9 mouse cellular contexts compared by ENCODE assay signal in the genomic region with DNA sequence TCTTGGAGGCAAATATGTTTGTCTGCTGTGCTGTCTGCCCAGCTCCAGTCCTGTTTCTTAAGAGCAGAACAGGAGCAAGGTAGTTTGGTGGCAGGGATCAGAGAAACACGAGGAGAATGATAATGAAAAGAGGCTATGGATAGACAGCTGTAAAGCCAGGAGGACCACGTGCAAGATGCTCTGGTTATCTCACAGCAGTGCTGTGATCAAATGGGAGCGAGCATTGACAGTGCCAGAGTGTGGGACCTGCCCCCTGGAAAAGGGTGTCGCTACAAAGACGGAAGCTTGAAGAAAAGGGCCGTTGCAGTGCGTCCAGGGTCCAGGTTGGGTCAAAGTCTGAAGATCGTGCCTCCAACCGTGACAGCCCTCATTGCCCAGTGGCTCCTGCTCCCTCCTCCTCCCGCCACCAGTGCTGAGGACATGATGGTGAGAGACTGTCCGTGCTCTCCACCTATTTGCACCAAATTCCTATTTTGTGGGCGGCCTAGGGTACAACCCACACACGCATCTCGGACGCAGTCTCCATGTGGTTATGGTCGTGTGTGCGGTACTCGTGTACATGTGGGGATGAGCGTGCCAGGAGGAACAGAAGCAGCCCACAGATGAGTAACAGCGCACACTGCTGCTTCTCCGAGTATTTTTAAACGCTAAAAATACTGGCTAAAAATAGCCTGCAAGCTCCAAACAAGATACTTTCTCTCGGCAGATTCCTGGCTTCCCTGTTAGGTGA. TPM values are rescaled to one million over a fixed set of nuclear protein-coding genes. Genes with fewer than 3 reads are reported as not detected.
DNase-seq lines count a peak whose midpoint lies in the region; ATAC-seq and TF ChIP-seq lines count a peak whose summit lies in the region.
"Had no signal": no experiment of that assay in that cellular context is flagged by ENCODE, and none has a peak within 500 bp of the region (broad histone marks: within the 10 kb centered on the region; RNA-seq: fewer than 3 reads in every experiment).

No protein-coding gene starts in this region.

- WGBS in heart, embryonic 14.5 days, result 4% methylated on average over 23 of the region's 23 CpGs
- 9% methylated on average over 23 of the region's 23 CpGs for WGBS in midbrain, embryonic 15.5 days

- ATAC-seq in heart, embryonic 14.5 days (ENCODE audit: insufficient number of reproducible peaks, insufficient read depth, low FRiP score, low read depth), result no peak
- no peak for ATAC-seq in midbrain, embryonic 15.5 days (replicated peaks)

- H3K36me3 ChIP-seq in heart, embryonic 14.5 days (ENCODE audit: control insufficient read depth, insufficient read depth, low read length), result no peaks in the 10 kb centered on the region
- H3K36me3 ChIP-seq in midbrain, embryonic 15.5 days (replicated peaks), result no peaks in the 10 kb centered on the region

- intact Hi-C loops in gastrocnemius, adult 2 months (cut with DNase I), result no loop called here
- intact Hi-C loops in gastrocnemius, postnatal 14 days (cut with DNase I; ENCODE audit: low total_unique reads), result no loop called here

- H3K4me3 ChIP-seq in gastrocnemius, adult 2 months, result peak overlapping the region; percentile 89
- peak overlapping the region; percentile 54; the same call in 1 of the 2 replicates for H3K4me3 ChIP-seq in brown adipose tissue, adult 24 weeks (ENCODE audit: insufficient read depth, low read depth, low read length)
- H3K4me3 ChIP-seq in heart, embryonic 14.5 days (ENCODE audit: control insufficient read depth in 1 of 2, insufficient read depth in 1 of 2, low read depth in 1 of 2, low read length in 2 of 2), result peak overlapping the region; percentile 72 to 75
- H3K4me3 ChIP-seq in midbrain, embryonic 15.5 days, result peak overlapping the region; percentile 53

- DNase-seq in gastrocnemius, adult 2 months, result peak; percentile 72
- DNase-seq in gastrocnemius, postnatal 14 days, result no peak
- DNase-seq in kidney, postnatal 25 days, result peak; percentile 83 to 95
- DNase-seq in urinary bladder, postnatal 25 days (ENCODE audit: low spot score), result no peak
- DNase-seq in c-Kit-positive CD71-positive TER-119-positive erythroid progenitor cells, embryonic 14.5 days (ENCODE audit: low spot score), result no peak

- H3K27me3 ChIP-seq in heart, embryonic 14.5 days (ENCODE audit: control insufficient read depth, insufficient read depth, low read length), result no peaks in the 10 kb centered on the region; the same call in 1 of the 2 replicates
- H3K27me3 ChIP-seq in midbrain, embryonic 15.5 days (replicated peaks), result peaks cover 44% of the 10 kb centered on the region

- peak overlapping the region; percentile 96 for H3K9ac ChIP-seq in heart, embryonic 14.5 days (ENCODE audit: low read length)
- no peak overlapping the region for H3K9ac ChIP-seq in midbrain, embryonic 15.5 days

- H3K27ac ChIP-seq in gastrocnemius, adult 2 months, result peak overlapping the region; percentile 97
- H3K27ac ChIP-seq in brown adipose tissue, adult 24 weeks (replicated peaks; ENCODE audit: low read depth, low read length), result no peak overlapping the region
- peak overlapping the region; percentile 93 to 94 for H3K27ac ChIP-seq in heart, embryonic 14.5 days (replicated peaks in 1 of 2; ENCODE audit: control insufficient read depth in 1 of 2, insufficient read depth in 1 of 2, low read depth in 2 of 2, low read length in 2 of 2)
- H3K27ac ChIP-seq in midbrain, embryonic 15.5 days, result no peak overlapping the region

- TF ChIP-seq CTCF in gastrocnemius, adult 2 months (IDR thresholded peaks at IDR 0.05), result no peak

- H3K9me3 ChIP-seq in heart, embryonic 14.5 days (ENCODE audit: control insufficient read depth, low read length), result no peaks in the 10 kb centered on the region
- no peaks in the 10 kb centered on the region for H3K9me3 ChIP-seq in midbrain, embryonic 15.5 days

- peaks cover 7% of the 10 kb centered on the region for H3K4me1 ChIP-seq in brown adipose tissue, adult 24 weeks (ENCODE audit: control insufficient read depth, insufficient read depth, insufficient read length, low read length)
- H3K4me1 ChIP-seq in heart, embryonic 14.5 days (ENCODE audit: control insufficient read depth in 2 of 2, insufficient read depth in 2 of 2, low read length in 2 of 2), result peaks cover 46 to 75% of the 10 kb centered on the region in 2 experiments
- H3K4me1 ChIP-seq in midbrain, embryonic 15.5 days, result peaks cover 33% of the 10 kb centered on the region

- H3K4me2 ChIP-seq in heart, embryonic 14.5 days (ENCODE audit: low read length), result peak overlapping the region; percentile 96
- peak overlapping the region; percentile 100 for H3K4me2 ChIP-seq in midbrain, embryonic 15.5 days

RNA-seq across cellular contexts. Expression of gene Usp2, which starts 16.7 kb away (rescaled TPM):
- 100 to 1,000 TPM; 223 to 228 TPM for total RNA-seq in gastrocnemius, adult 2 months (2021)
- total RNA-seq in gastrocnemius, postnatal 14 days (2021), result 100 to 1,000 TPM; 142 to 224 TPM
- polyA plus RNA-seq in brown adipose tissue, adult 24 weeks (2012; ENCODE audit: insufficient read depth, insufficient read length, missing spikeins), result 7.2 and 11.1 TPM in 2 replicates
- polyA plus RNA-seq in heart, embryonic 14.5 days (2014; fragmentation: Nextera tagmentation; extraction: Ambion mirVana), result 73.5 and 80.7 TPM in 2 replicates
- 5.9 and 9.6 TPM in 2 replicates for polyA plus RNA-seq in midbrain, embryonic 15.5 days (2015; fragmentation: Nextera tagmentation; extraction: Ambion mirVana)

RNA-seq across cellular contexts. Expression of gene Mfrp, which starts 18.0 kb away (rescaled TPM):
- not detected for total RNA-seq in gastrocnemius, adult 2 months (2021)
- under 1 TPM in 1 of 2 experiments, not detected in 1; 0.06 TPM for total RNA-seq in gastrocnemius, postnatal 14 days (2021)
- polyA plus RNA-seq in brown adipose tissue, adult 24 weeks (2012; ENCODE audit: insufficient read depth, insufficient read length, missing spikeins), result not detected in 2 replicates
- not detected in 2 replicates for polyA plus RNA-seq in heart, embryonic 14.5 days (2014; fragmentation: Nextera tagmentation; extraction: Ambion mirVana)
- polyA plus RNA-seq in midbrain, embryonic 15.5 days (2015; fragmentation: Nextera tagmentation; extraction: Ambion mirVana), result 0.08 and 0.13 TPM in 2 replicates
- total RNA-seq: gastrocnemius, postnatal 36 days had no signal

RNA-seq across cellular contexts. Expression of gene C1qtnf5, which starts 23.5 kb away (rescaled TPM):
- 1 to 10 TPM; 2.5 to 7.6 TPM for total RNA-seq in gastrocnemius, adult 2 months (2021)
- 10 to 100 TPM; 22.9 to 25.7 TPM for total RNA-seq in gastrocnemius, postnatal 14 days (2021)
- polyA plus RNA-seq in brown adipose tissue, adult 24 weeks (2012; ENCODE audit: insufficient read depth, insufficient read length, missing spikeins), result 3.6 and 3.7 TPM in 2 replicates
- 2.3 and 2.7 TPM in 2 replicates for polyA plus RNA-seq in heart, embryonic 14.5 days (2014; fragmentation: Nextera tagmentation; extraction: Ambion mirVana)
- polyA plus RNA-seq in midbrain, embryonic 15.5 days (2015; fragmentation: Nextera tagmentation; extraction: Ambion mirVana), result 2.9 and 4.1 TPM in 2 replicates

RNA-seq across cellular contexts. Expression of gene Gm49380, which starts 29.7 kb away (rescaled TPM):
- 1 to 10 TPM in 1 of 2 experiments, under 1 TPM in 1; 0.71 to 1.4 TPM for total RNA-seq in gastrocnemius, adult 2 months (2021)
- total RNA-seq in gastrocnemius, postnatal 14 days (2021), result 1 to 10 TPM in 1 of 2 experiments, under 1 TPM in 1; 0.23 to 1.2 TPM
- not detected in 2 replicates for polyA plus RNA-seq in brown adipose tissue, adult 24 weeks (2012; ENCODE audit: insufficient read depth, insufficient read length, missing spikeins)
- 0.07 and 0.08 TPM in 2 replicates for polyA plus RNA-seq in heart, embryonic 14.5 days (2014; fragmentation: Nextera tagmentation; extraction: Ambion mirVana)
- 0.13 and 0.25 TPM in 2 replicates for polyA plus RNA-seq in midbrain, embryonic 15.5 days (2015; fragmentation: Nextera tagmentation; extraction: Ambion mirVana)

RNA-seq across cellular contexts. Expression of gene Rnf26, which starts 29.8 kb away (rescaled TPM):
- 1 to 10 TPM; 3.0 to 3.1 TPM for total RNA-seq in gastrocnemius, adult 2 months (2021)
- 1 to 10 TPM; 6.4 to 8.4 TPM for total RNA-seq in gastrocnemius, postnatal 14 days (2021)
- 8.7 and 10.4 TPM in 2 replicates for polyA plus RNA-seq in brown adipose tissue, adult 24 weeks (2012; ENCODE audit: insufficient read depth, insufficient read length, missing spikeins)
- polyA plus RNA-seq in heart, embryonic 14.5 days (2014; fragmentation: Nextera tagmentation; extraction: Ambion mirVana), result 30.4 and 32.9 TPM in 2 replicates
- polyA plus RNA-seq in midbrain, embryonic 15.5 days (2015; fragmentation: Nextera tagmentation; extraction: Ambion mirVana), result 29.2 and 32.4 TPM in 2 replicates

Comparison
In these comparisons a context has a peak if more than half of its experiments do, and no peak if none do; other contexts are left out.
1. DNase-seq: peak in gastrocnemius, adult 2 months (single experiment) and kidney, postnatal 25 days (2 of 2); none in gastrocnemius, postnatal 14 days (single experiment), urinary bladder, postnatal 25 days (single experiment) and c-Kit-positive CD71-positive TER-119-positive erythroid progenitor cells, embryonic 14.5 days (single experiment).
2. H3K27ac ChIP-seq: peak in gastrocnemius, adult 2 months (single experiment) and heart, embryonic 14.5 days (2 of 2); none in brown adipose tissue, adult 24 weeks (single experiment) and midbrain, embryonic 15.5 days (single experiment).
3. Peak in every context shown above with its lines, with median percentiles within 50 percentile points of each other: H3K4me3 ChIP-seq.